Mouse (Mus musculus) lung, embryonic 14.5 days (tissue): Measurements from ENCODE around the gene Leng8. TPM values are rescaled to one million over a fixed set of nuclear protein-coding genes. Genes with fewer than 3 reads are reported as not detected.

Source experiments
- ATAC-seq: fragments of 200-750 bp; cut with Nextera tagmentation; 2 replicates; pipeline ENCODE4 v1.8.0; 2017; ENCODE audit warnings: mild to moderate bottlenecking, moderate TSS enrichment, moderate library complexity; ENCODE audit not compliant: insufficient read depth
- DNase-seq: peaks from one replicate; pipeline ENCODE4 v3.0.0-alpha.2; 2015
- H3K27ac ChIP-seq: fragments of 300-500 bp; sonication (generic); 2 replicates; pipeline ENCODE4 v1.5.1; 2014; ENCODE audit warnings: low read depth, mild to moderate bottlenecking, moderate library complexity
- H3K27me3 ChIP-seq: fragments of 300-500 bp; sonication (generic); 2 replicates; pipeline ENCODE4 v1.6.1; 2014; ENCODE audit warnings: low read length, control low read depth; ENCODE audit not compliant: insufficient read depth
- H3K36me3 ChIP-seq: fragments of 300-500 bp; sonication (generic); 2 replicates; pipeline ENCODE4 v1.6.1; 2014; ENCODE audit warnings: control low read depth; ENCODE audit not compliant: insufficient read depth
- H3K4me1 ChIP-seq: fragments of 300-500 bp; sonication (generic); 2 replicates; pipeline ENCODE4 v1.6.1; 2014; ENCODE audit warnings: antibody characterized with exemption, control low read depth; ENCODE audit not compliant: insufficient read depth
- H3K4me2 ChIP-seq: fragments of 300-500 bp; sonication (generic); 2 replicates; pipeline ENCODE4 v1.6.1; 2014; ENCODE audit warnings: mild to moderate bottlenecking
- H3K4me3 ChIP-seq: fragments of 300-500 bp; sonication (generic); 2 replicates; pipeline ENCODE4 v1.5.1; 2014; ENCODE audit warnings: low read depth, low read length
- H3K9ac ChIP-seq: fragments of 300-500 bp; sonication (generic); 2 replicates; pipeline ENCODE4 v1.6.1; 2014
- H3K9me3 ChIP-seq: fragments of 300-500 bp; sonication (generic); 2 replicates; pipeline ENCODE4 v1.6.1; 2016; ENCODE audit warnings: low read depth, low read length, control low read depth
- CTCF ChIP-seq: IDR thresholded peaks from 2 replicates; pipeline ENCODE4 v1.5.1; 2016; ENCODE audit warnings: antibody characterized with exemption, low read depth
- WGBS: fragments of 180-500 bp; shearing (Covaris S2); extraction: QIAGEN DNeasy Blood & Tissue Kit; methylation state at CpG from one replicate; pipeline ENCODE4 v1.1.7; 2014; 5-methylcytosine and 5-hydroxymethylcytosine counted together
- polyA plus RNA-seq: library from polyadenylated mRNA; unstranded; fragments of >200 nt; fragmentation: Nextera tagmentation; extraction: Ambion mirVana; gene quantifications from 2 replicates; pipeline ENCODE4 v1.2.1, GENCODE M21; 2014

Leng8 gene
- polyA plus RNA-seq, 1 experiment from 2014 or later: 51.2 TPM

GRCm38 (mm10) chr7:4148341-4149208 is 11.7 kb downstream of the Leng8 start:
- Histone ChIP-seq H3K27ac (peak overlapping the region; percentile 96), H3K36me3 (peaks cover 53% of the 10 kb centered on the region), H3K9me3 (no peaks in the 10 kb centered on the region), H3K27me3 (peaks cover 6% of the 10 kb centered on the region), H3K4me1 (no peaks in the 10 kb centered on the region; the same call in 1 of the 2 replicates), H3K9ac (peak overlapping the region; percentile 68), H3K4me3 (peak overlapping the region; percentile 71), H3K4me2 (peak overlapping the region; percentile 92)
- DNase-seq: peak; percentile 59
- no peak; the same call in 1 of the 2 replicates for ATAC-seq
- WGBS: 30% methylated on average over 18 of the region's 18 CpGs
- TF ChIP-seq CTCF: no peak

GRCm38 (mm10) chr7:4149209-4150054 is 12.6 kb downstream of the Leng8 start:
- H3K27me3 ChIP-seq: peaks cover 6% of the 10 kb centered on the region
- H3K4me2 ChIP-seq: peak overlapping the region; percentile 92
- H3K9ac ChIP-seq: peak overlapping the region; percentile 68
- H3K9me3 ChIP-seq: no peaks in the 10 kb centered on the region
- H3K4me1 ChIP-seq: no peaks in the 10 kb centered on the region; the same call in 1 of the 2 replicates
- no peak for TF ChIP-seq CTCF
- under 1% methylated on average over 64 of the region's 64 CpGs for WGBS
- peaks cover 44% of the 10 kb centered on the region for H3K36me3 ChIP-seq
- peak; percentile 79 for ATAC-seq
- peak overlapping the region; percentile 71 for H3K4me3 ChIP-seq
- peak; percentile 92 for DNase-seq
- H3K27ac ChIP-seq: peak overlapping the region; percentile 96

- 3% methylated on average over 14 of the region's 14 CpGs for WGBS
- H3K27ac ChIP-seq: peak within 1 kb of the TSS; percentile 96
- DNase-seq: no peak
Observed at GRCm38 (mm10) chr7:4150059-4150541, 13.3 kb downstream of the Leng8 start, which contains the start of gene Leng9. TSS of gene Leng9 (minus strand) at chr7:4150374.

GRCm38 (mm10) chr7:4150811-4151221 is 14.0 kb downstream of the Leng8 start:
- peak overlapping the region; percentile 71 for H3K4me3 ChIP-seq
- peaks cover 6% of the 10 kb centered on the region for H3K27me3 ChIP-seq
- no peaks in the 10 kb centered on the region for H3K9me3 ChIP-seq
- H3K9ac ChIP-seq: no peak overlapping the region
- no peaks in the 10 kb centered on the region; the same call in 1 of the 2 replicates for H3K4me1 ChIP-seq
- H3K27ac ChIP-seq: no peak overlapping the region
- no peak for TF ChIP-seq CTCF
- DNase-seq (peak; percentile 16), ATAC-seq (no peak)
- peaks cover 30% of the 10 kb centered on the region for H3K36me3 ChIP-seq
- 20% methylated on average over 14 of the region's 14 CpGs for WGBS
- H3K4me2 ChIP-seq: peak overlapping the region; percentile 92

More at GRCm38 (mm10) chr7:4150059-4150541, 13.3 kb downstream of the Leng8 start, which contains the start of gene Leng9:
- H3K27me3 ChIP-seq: peaks cover 6% of the 10 kb centered on the region
- H3K9ac ChIP-seq: peak within 1 kb of the TSS; percentile 68
- H3K4me3 ChIP-seq: peak within 1 kb of the TSS; percentile 71
- H3K36me3 ChIP-seq: peaks cover 38% of the 10 kb centered on the region
- peak within 1 kb of the TSS; percentile 92 for H3K4me2 ChIP-seq
- no peak for TF ChIP-seq CTCF
- H3K9me3 ChIP-seq: no peaks in the 10 kb centered on the region
- ATAC-seq: peak; percentile 30; the same call in 1 of the 2 replicates
- H3K4me1 ChIP-seq: no peaks in the 10 kb centered on the region; the same call in 1 of the 2 replicates

- Histone ChIP-seq H3K27me3 (peaks cover 6% of the 10 kb centered on the region), H3K9me3 (no peaks in the 10 kb centered on the region), H3K27ac (no peak overlapping the region), H3K36me3 (peaks cover 26% of the 10 kb centered on the region), H3K4me3 (no peak overlapping the region; the same call in 1 of the 2 replicates), H3K4me2 (peak overlapping the region; percentile 92; the same call in 1 of the 2 replicates), H3K4me1 (no peaks in the 10 kb centered on the region; the same call in 1 of the 2 replicates), H3K9ac (no peak overlapping the region)
- no peak for TF ChIP-seq CTCF
- no peak for ATAC-seq
- DNase-seq: no peak
- WGBS: 27% methylated on average over 22 of the region's 22 CpGs
Observed at GRCm38 (mm10) chr7:4151241-4151640, 14.4 kb downstream of the Leng8 start.

GRCm38 (mm10) chr7:4154356-4154755 is 17.5 kb downstream of the Leng8 start:
- H3K27me3 ChIP-seq: peaks cover 6% of the 10 kb centered on the region
- no peak overlapping the region for H3K27ac ChIP-seq
- ATAC-seq (no peak), DNase-seq (no peak)
- H3K4me1 ChIP-seq: no peaks in the 10 kb centered on the region; the same call in 1 of the 2 replicates
- no peak overlapping the region for H3K4me2 ChIP-seq
- no peaks in the 10 kb centered on the region for H3K9me3 ChIP-seq
- no peak for TF ChIP-seq CTCF
- H3K36me3 ChIP-seq: 0 out of 2 replicates have a peak, but pooled peaks cover 5% of the 10 kb centered on the region
- H3K9ac ChIP-seq: no peak overlapping the region
- no peak overlapping the region for H3K4me3 ChIP-seq
- WGBS: 79% methylated on average over 5 of the region's 5 CpGs
